Mouse (Mus musculus) liver, adult 10 weeks (tissue): ENCODE results near the gene Comtd1. TPM values are rescaled to one million over a fixed set of nuclear protein-coding genes. Genes with fewer than 3 reads are reported as not detected.

Source experiments
- polyA plus RNA-seq: library from polyadenylated mRNA; stranded (reverse); fragments of 350-450 nt; fragmentation: Illumina TruSeq; extraction: RNeasy Lipid Tissue Mini Kit (QIAGEN cat#74804); gene quantifications from one replicate; pipeline ENCODE4 v1.2.3, GENCODE M21; 2014; ENCODE audit warnings: low read depth, low replicate concordance

The Comtd1 gene
- 0.21 TPM for polyA plus RNA-seq

DNA sequence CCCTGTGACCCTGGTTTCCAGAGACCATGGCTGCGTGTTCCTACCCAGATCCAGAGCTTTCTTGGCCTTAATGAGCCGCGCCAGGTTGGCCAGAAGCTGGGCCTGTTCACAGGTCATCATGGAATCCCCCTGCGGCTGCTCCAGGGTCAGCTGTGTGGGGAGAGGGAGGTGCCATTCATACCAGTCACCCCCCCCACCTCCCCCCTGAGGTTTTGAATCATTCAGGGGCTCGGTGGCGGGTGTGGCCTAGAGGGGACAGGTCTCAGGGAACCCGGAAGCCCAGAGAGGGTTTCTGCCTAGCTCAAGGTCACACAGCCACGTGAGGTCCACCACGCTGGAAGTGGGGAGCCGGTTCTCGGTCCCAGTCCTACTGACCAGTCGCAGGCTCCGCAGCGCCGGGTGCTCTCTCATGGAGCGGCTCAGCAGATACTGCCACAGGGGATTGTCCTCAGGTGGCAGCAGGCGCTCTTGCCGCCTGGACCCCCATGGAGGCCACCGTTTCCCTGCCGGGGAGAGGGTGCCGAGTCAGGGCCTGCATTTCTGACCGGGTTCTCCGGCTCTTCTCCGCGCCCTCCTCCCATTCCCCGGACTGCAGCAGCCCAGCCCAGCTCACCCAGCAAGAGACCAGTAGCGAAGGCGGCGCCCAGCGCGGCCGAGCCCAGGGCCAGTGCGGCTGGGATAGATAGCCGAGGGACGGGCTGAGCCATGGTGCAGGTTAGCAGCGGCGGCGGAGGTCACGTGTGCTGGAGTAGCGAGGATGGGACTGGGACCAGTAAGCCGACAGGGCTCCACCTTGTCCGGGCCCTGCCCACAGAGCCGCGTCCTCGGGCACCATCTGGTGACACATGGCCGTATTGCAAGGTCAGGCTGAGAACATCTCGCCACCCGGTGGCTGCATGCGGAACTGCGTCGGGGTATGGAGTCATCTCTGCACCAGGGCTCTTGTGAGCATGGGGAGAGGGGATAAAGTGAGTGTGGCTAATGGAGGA, at the start of gene Comtd1:
Comtd1 (minus strand) TSS at position 812 of the 989 bp plus-strand sequence.

DNA sequence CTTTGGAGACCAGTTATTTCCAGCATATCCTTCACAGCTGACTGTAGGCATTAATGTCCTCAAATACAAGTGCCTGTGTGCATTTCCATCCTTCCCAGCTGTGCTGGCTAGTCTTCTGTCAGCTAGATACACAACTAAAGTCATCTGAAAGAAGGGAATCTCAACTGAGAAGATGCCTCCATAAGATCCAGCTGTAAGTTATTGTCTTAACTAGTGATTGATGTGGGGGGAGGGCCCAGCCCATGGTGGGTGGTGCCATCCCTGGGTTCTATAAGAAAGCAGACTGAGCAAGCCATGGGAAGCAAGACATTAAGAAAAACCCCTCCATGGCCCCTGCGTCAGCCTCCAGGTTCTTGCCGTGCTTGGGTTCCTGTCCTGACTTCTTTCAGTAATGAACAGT, 23.8 kb downstream of the Comtd1 start, which contains the start of gene Vdac2:
Vdac2 (plus strand) TSS at position 301 of the 400 bp plus-strand sequence.

Other genes starting within 250 kb of the Comtd1 start
- gene Dupd1, start 134.4 kb downstream of the Comtd1 start, polyA plus RNA-seq = not detected
- gene Samd8, start 98.4 kb downstream of the Comtd1 start, polyA plus RNA-seq = 22.6 TPM
- not detected for gene Dusp13, start 97.8 kb downstream of the Comtd1 start, polyA plus RNA-seq
- gene Vdac2, start 23.7 kb downstream of the Comtd1 start, polyA plus RNA-seq = 141 TPM
- 1.4 TPM for gene Zfp503, start 140.6 kb upstream of the Comtd1 start, polyA plus RNA-seq
- gene Lrmda, start 170.7 kb upstream of the Comtd1 start, polyA plus RNA-seq = not detected